Mouse (Mus musculus) megakaryocyte, embryonic 14.5 days (primary cell): ENCODE results near the gene Gm28042.

Experiments
- FLI1 ChIP-seq: IDR thresholded peaks from 2 replicates; pipeline ENCODE4 v1.6.1; 2012; ENCODE audit warnings: low read length, inconsistent platforms, mixed read lengths
- GATA1 ChIP-seq: IDR thresholded peaks from 3 replicates; pipeline ENCODE4 v1.6.1; 2012; ENCODE audit warnings: mixed read lengths, low read length, inconsistent platforms, borderline replicate concordance

DNA sequence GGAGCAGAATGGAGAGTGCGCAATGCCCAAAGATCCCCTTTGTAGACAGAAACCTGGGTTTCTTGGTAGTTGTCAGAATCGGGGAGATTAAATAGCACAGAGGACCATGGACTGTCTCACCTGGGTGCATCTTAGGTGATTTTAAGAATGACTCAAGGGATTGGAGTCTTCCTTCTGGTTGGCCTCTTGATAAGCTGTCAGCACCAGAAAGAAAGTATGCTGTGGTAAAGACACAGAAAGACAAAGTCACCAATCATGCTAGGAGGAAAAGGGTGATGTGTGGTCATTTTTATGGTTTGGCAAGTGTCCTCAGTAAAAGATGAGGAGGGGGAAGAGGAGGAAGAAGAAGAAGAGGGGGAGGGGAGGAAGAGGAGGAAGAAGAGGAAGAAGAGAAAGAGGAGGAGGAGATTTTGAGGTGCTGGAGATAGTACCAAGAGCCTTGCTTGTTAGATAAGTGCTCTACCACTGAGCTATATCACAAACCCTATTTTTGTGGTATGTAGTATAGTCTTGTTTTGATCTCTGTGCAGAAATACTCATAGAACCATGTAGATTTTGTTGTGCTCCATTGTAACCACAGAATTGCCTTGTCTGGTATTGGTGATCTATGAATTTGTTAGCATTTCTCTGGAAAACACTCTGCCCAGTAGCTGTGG lies 13.3 kb upstream of the Gm28042 start:
- TF ChIP-seq GATA1: no peak
- TF ChIP-seq FLI1: no peak
